Mouse (Mus musculus) ES-CJ7 (cell line): Measurements from ENCODE around the gene Fam222b.
"Not testable (repeated sequence)": the region's sequence is repeated elsewhere in the genome, so short reads cannot be mapped to it uniquely, and the experiment has no call there.

Experiments used
- DNase-seq: peaks from one replicate; pipeline ENCODE4 v3.0.0; 2011; ENCODE audit warnings: low read depth, low spot score

The Fam222b gene

DNA sequence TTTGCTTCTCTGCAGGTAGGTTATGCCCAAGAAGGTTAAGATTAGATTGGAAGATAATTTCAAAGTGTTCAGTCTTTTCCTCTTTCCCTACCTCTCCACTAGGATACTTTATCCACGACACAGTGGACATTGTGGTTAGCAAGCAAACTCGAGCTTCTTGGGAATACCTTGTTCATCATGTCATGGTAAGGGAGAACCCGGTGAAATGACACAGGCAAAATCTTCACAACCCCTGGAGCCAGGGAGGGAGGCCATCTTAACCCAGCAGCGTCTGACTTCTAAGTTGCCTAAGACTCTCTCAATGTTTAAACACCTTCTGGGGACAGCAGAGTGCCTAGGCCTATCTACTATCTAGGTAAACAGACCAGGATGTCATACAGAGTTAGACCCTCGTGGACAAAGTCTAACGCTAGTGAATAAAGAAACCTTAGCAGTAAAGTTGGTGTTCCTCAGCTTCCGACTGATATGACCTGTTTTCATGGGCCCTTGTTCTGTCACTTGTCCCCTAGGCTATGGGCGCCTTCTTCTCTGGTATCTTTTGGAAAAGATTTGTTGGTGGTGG, 85.1 kb downstream of the Fam222b start:
- no peak for DNase-seq

GRCm38 (mm10) chr11:78180081-78180761, 85.8 kb downstream of the Fam222b start:
- no peak for DNase-seq

DNA sequence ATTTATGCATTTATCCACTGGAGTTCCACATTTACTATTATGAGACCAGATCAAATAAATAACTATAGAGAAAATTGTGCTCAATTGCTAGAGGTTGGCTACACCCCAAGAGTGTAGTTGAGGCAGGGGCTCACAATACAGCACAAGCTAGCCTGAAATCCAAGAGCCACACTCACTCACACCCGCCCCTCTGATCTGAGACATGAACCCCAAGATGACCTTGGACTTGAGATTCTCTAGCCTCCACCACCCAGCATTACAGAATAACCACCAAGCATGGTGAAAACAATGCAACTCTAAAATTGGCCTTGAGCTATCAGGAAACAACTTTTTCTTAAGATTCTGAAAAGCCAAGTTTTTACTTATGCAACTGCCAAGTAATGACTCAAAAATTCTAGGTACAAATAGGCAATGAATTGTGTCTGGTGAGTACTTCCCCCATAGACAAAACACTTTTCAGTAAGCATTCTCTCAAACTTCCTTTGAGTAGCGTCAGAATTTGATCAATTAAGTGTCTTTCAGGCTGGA, 87.4 kb downstream of the Fam222b start:
- no peak for DNase-seq

DNA sequence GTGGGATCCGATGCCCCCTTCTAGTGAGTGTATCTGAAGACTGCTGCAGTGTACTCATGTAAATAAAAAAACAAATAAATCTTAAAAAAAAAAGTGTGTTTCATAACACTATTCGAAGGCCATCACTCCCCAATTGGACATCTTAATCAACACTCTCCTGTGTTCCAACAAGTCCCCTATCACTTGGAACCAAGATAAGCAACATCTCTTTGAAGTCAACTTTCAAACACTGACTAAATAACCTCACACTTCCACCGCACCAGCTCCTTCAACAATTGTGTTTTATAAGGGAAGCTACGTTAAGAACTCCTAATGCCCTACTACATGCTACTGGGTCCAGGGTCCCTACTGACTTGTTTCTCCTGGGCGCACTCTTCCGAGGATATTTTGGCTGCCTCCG, 88.0 kb downstream of the Fam222b start:
- no peak for DNase-seq

GRCm38 (mm10) chr11:78182961-78183844, 88.7 kb downstream of the Fam222b start, which contains the start of gene Rpl23a:
Rpl23a (minus strand) TSS chr11:78183584.
- peak; percentile 98 for DNase-seq

- peak; percentile 37 for DNase-seq
These were observed 89.5 kb downstream of the Fam222b start for GRCm38 (mm10) chr11:78183884-78184514.

DNA sequence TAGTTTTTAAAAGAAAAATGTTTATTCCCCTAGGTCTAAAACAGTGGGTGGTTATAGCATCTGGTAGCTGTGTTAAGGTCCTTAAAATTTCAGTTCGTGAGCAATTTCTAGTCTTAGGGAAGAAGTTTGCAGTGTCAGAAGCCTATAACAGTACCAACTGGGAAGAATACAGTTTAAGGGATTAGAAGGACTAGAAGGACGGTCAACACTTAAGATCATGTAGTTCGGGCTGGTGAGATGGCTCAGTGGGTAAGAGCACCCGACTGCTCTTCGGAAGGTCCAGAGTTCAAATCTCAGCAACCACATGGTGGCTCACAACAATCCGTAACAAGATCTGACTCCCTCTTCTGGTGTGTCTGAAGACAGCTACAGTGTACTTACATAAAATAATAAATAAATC, 90.2 kb downstream of the Fam222b start:
- DNase-seq, result not testable (repeated sequence)

DNA sequence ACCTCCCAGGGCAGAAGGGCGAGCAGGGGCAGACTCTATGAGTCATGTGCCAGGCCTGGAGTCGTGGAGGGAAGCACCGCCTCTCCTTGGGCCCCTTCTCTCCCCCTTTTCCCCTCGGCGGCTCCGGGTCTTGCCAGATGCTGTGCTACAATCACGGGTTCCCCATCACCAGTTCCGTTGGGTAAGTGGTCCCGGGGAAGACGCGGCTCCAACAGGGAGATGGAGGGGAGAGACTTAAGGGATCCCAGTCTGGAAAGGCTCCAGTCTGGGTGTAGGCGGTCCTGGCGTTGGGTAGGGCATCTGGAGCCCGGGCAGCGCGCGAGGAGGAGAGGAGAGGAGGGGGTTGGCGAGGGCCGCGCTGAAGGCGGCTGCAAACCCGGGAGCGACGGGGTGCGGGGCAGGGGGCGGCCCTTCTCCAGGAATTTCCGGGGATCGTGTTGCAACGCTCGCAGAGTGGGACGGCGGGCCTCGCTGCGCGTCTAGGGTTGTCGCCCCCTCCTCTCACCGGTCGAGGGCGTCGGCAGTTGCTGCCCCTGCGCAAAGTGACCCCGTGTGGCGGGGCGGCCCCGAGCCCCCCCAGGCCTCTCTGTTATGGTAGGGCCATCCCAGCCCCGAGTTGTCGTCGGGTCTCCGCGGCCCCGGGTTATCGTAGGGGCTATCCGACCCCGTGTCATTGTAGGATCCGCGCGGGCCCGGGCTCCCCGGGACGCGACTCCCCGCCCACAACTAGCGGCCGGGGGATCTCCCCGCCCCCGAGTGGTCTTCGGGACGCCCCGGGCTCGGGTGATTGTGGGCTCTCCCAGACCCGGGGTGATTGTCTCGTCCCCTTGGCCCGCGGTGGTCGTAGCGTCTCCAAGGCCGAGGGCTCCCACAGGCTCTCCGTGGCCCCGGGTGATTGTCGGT, 94.1 kb downstream of the Fam222b start, which contains the start of gene Rab34:
Gene Rab34, plus strand, starts transcription at position 100 of the 903 bp plus-strand sequence.
- DNase-seq, result peak; percentile 76

DNA sequence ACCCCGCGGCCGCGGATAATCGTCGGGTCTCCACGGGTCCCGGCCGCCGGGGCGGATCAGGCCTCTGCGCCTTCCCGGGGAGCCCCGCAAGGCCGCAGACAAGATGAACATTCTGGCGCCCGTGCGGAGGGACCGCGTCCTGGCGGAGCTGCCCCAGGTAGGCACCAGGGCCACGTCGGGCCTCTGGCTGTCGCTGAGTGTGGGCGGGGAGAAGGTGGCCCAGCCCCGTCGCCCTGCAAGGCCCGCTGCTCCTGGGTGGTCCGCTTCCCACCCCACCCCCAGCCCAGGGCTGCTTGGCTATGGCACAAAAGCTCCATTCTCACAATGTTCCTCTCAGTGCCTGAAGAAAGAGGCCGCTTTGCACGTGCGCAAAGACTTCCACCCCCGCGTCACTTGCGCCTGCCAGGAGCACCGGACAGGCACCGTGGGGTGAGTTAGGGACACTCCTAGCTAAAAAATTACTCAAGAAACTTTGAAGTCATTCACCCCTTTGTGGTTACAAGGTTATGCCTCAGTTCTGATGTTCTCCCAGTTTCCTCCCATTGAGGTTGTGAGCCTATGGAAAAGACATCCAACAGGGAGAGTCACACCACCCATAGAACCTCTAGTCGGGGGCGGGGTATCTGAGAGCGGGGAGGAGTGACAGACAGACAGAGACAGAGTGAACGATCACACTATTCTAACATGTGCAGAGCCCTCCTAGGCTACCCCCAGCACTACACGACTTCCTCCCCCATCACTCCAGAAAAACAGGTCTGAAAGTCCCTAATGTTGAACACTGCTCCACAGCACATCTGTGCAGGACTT, 95.0 kb downstream of the Fam222b start:
- peak; percentile 92 for DNase-seq

- DNase-seq, result no peak
These were observed 95.6 kb downstream of the Fam222b start for GRCm38 (mm10) chr11:78190041-78190440.

- no peak for DNase-seq
These were observed 98.7 kb downstream of the Fam222b start, which contains the start of gene Proca1 for GRCm38 (mm10) chr11:78193113-78193512. Proca1 (plus strand) TSS chr11:78193392.

DNA sequence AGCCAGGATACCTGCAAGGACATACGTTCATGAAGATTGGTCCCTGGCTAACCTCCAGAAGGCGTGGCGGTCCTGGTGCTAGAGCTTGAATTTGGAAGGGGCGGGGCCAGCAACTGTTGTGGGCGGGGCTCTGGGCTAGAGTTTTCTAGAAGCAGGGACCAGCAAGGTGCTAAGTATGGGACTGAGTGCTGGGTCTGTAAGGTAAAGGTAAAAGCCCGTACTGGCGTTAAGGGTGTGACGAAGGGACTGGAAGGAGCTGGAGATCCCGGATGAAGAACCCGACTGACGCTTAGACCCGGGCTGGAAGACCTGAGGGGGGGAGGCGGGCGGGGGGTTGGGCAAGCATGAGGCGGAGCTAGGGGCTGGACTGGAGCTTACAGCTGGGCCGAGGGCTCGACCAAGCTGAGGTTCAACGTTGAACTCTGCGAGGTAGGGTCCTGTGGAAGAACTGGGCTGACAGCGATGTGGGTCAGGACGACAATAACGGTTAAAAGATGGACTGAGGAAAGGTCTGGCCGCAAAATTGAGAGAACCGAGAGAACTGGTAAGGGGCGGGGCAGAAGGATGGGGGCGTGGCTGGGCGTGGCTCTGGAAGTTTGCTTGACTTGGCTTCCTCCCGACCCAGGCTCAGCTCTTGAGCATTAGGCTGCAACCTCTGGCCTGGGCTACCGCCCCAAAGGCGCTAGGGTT, 100.1 kb downstream of the Fam222b start:
- peak; percentile 91 for DNase-seq

- peak; percentile 38 for DNase-seq
These were observed 100.8 kb downstream of the Fam222b start for GRCm38 (mm10) chr11:78195101-78195863.

GRCm38 (mm10) chr11:78202372-78202771, 107.9 kb downstream of the Fam222b start:
- DNase-seq, result no peak

DNA sequence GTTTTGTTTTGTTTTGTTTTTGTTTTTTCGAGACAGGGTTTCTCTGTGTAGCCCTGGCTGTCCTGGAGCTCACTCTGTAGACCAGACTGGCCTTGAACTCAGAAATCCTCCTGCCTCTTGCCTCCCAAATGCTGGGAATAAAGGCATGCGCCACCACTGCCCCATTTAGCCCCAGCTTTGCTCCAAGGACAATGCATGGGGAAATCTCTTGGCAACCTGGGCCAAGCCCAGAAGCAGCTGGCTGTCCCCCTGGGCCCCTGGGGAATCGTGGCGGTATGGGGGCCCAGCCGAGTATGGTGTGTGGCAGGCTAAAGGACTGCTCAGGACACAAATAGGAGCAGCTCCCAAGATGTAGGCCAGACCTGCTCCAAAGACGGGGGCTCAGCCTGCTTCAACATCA, 109.8 kb downstream of the Fam222b start:
- no peak for DNase-seq

GRCm38 (mm10) chr11:78205361-78206206, 111.1 kb downstream of the Fam222b start:
- DNase-seq, result no peak
